Mouse (Mus musculus) kidney, adult 10 weeks (tissue): Measurements from ENCODE around the gene Mucl3. TPM values are rescaled to one million over a fixed set of nuclear protein-coding genes. Genes with fewer than 3 reads are reported as not detected.

ENCODE experiments used
- polyA plus RNA-seq: library from polyadenylated mRNA; stranded (reverse); fragments of 350-450 nt; fragmentation: Illumina TruSeq; extraction: RNeasy Lipid Tissue Mini Kit (QIAGEN cat#74804); gene quantifications from one replicate; pipeline ENCODE4 v1.2.3, GENCODE M21; 2014; ENCODE audit warnings: low read depth, low replicate concordance

Mucl3 gene
- polyA plus RNA-seq = not detected

GRCm38 (mm10) chr17:35643609-35644236 is at the start of gene Mucl3:
Mucl3 (minus strand) TSS chr17:35643695.

GRCm38 (mm10) chr17:35673416-35674035 is 30.0 kb upstream of the Mucl3 start, which contains the start of gene Gtf2h4:
Gtf2h4 (minus strand) TSS chr17:35673739.

GRCm38 (mm10) chr17:35667334-35668065 is 24.0 kb upstream of the Mucl3 start, which contains the start of gene Vars2:
Vars2 (minus strand) TSS chr17:35667592.

GRCm38 (mm10) chr17:35626537-35626936 is 17.0 kb downstream of the Mucl3 start, which contains the start of gene Gm9573:
Gm9573 (minus strand) TSS chr17:35626637.

DNA sequence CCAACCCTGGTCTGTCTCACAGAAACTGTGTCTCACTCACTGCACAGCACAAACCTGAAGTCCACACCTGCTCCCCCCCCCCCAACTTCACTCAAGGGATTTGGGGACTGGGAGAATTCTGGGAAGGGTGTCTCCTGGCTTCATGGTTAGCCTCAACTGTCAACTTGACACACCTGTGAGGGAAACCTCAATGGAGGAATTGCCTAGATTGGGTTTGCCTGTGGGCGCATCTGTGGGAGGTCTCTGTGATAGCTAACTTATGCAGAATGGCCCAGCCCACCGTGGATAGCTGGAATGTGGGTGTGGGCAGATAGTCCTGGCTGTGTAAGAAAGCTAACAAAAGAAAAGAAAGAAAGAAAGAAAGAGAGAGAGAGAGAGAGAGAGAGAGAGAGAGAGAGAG is 42.2 kb downstream of the Mucl3 start, which contains the start of gene Sfta2:
TSS of gene Sfta2 (plus strand) at position 301 of the 400 bp plus-strand sequence.

Other genes with a start within 250 kb of the Mucl3 start
- gene H2-Q6, start 218.8 kb downstream of the Mucl3 start, polyA plus RNA-seq = 21.9 TPM
- 4.7 TPM for gene H2-Q7, start 204.5 kb downstream of the Mucl3 start, polyA plus RNA-seq
- 0.44 TPM for gene H2-Q10, start 173.6 kb downstream of the Mucl3 start, polyA plus RNA-seq
- not detected for gene Pou5f1, start 137.7 kb downstream of the Mucl3 start, polyA plus RNA-seq
- gene Tcf19, start 126.9 kb downstream of the Mucl3 start, polyA plus RNA-seq = 1.1 TPM
- gene Cchcr1, start 126.6 kb downstream of the Mucl3 start, polyA plus RNA-seq = 0.85 TPM
- not detected for gene Psors1c2, start 110.5 kb downstream of the Mucl3 start, polyA plus RNA-seq
- gene Cdsn, start 91.6 kb downstream of the Mucl3 start, polyA plus RNA-seq = not detected
- not detected for gene 2300002M23Rik, start 76.2 kb downstream of the Mucl3 start, polyA plus RNA-seq
- gene Sfta2, start 42.1 kb downstream of the Mucl3 start, polyA plus RNA-seq = not detected
- not detected for gene Gm9573, start 17.1 kb downstream of the Mucl3 start, polyA plus RNA-seq
- gene Vars2, start 23.9 kb upstream of the Mucl3 start, polyA plus RNA-seq = 1.1 TPM
- 1.7 TPM for gene Gtf2h4, start 30.0 kb upstream of the Mucl3 start, polyA plus RNA-seq
- gene Ddr1, start 60.9 kb upstream of the Mucl3 start, polyA plus RNA-seq = 7.2 TPM
- gene Ier3, start 178.0 kb upstream of the Mucl3 start, polyA plus RNA-seq = 13.7 TPM
- 7.4 TPM for gene Flot1, start 179.5 kb upstream of the Mucl3 start, polyA plus RNA-seq
- 11.5 TPM for gene Tubb5, start 194.6 kb upstream of the Mucl3 start, polyA plus RNA-seq
- 7.1 TPM for gene Mdc1, start 197.8 kb upstream of the Mucl3 start, polyA plus RNA-seq
- gene Nrm, start 217.6 kb upstream of the Mucl3 start, polyA plus RNA-seq = 0.32 TPM
- gene Ppp1r18, start 221.9 kb upstream of the Mucl3 start, polyA plus RNA-seq = 0.49 TPM
- gene Dhx16, start 236.1 kb upstream of the Mucl3 start, polyA plus RNA-seq = 21.8 TPM